Mouse (Mus musculus): ENCODE data around the gene Troap.

DNA sequence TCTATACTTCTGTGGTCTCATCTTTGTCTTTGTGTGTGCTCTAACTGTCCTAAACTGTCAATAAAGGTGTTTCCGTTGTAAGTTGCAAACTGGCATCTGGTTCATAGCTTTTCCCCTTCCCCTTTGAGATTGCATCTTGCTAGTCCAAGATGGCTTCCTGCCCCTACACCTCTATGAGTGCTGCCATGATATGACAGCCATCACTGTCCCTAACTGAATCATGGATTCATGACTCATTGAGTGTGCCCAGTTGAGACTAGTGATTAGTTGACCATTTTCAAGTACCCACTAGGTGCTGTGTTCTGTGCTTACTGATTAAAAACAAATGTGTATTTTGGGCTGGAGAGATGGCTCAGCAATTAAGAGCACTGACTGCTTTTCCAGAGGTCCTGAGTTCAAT lies 36.4 kb upstream of the Troap start:
- TF ChIP-seq CTCF (IDR thresholded peaks at IDR 0.05; ENCODE audit: extremely low read depth, insufficient read depth, insufficient read length, insufficient replicate concordance), result no peak
- no peak for TF ChIP-seq POLR2A (IDR thresholded peaks at IDR 0.05; ENCODE audit: low read depth, low read length)

Measured in spleen, adult 2 months (tissue).